Mouse (Mus musculus) brain, embryonic 18.5 days (tissue): ENCODE measurements at regions not wholly inside any gene's neighbourhood (a gene's known extent, or its start where the extent isn't known, plus 50 kb on each side); places are given as distances from the start of the nearest gene placed in this dataset.
"Not testable (repeated sequence)": the region's sequence is repeated elsewhere in the genome, so short reads cannot be mapped to it uniquely, and the experiment has no call there.

Source experiments
- DNase-seq: peaks from one replicate; pipeline ENCODE4 v3.0.0-alpha.2; 2012; ENCODE audit warnings: low read depth, low spot score

DNA sequence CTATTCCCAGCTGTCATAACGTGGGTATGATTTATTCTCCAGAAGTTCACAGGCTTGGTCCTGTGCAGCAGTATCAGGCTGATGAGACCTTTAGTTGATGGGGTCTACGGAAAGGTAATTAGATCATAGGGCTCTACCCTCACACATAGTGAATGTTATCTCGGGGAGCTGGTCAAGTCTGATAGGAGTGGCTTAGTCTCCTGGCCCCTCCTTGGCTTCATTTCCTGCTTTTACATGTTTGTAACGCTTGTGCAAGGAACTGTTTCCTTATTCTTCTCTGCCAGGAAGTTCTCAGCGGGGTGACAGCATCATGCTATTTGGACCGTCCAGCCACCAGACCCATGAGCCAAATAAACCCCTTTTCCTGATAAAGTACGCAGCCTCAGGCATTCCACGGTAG, 109.6 kb upstream of the Klf3 start:
- no peak for DNase-seq

DNA sequence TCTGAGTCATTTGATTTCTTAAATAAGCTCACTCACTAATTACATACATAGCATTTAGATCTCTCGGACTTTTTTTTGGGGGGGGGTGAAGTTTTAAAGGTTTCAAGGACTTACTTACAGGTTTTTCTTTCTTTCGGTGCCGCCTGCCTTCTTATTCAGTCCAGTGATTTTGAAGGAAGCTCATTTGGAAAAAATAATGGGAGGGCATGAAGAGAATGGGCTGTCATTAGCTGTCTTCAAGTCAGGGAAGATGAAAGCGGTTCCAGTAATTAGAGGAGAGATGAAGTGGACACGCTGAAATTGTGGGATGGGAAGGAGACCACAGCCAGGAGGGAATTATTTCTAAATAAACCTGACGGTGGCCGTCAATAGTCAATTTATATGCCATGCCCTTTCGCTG, 108.6 kb upstream of the Klf3 start:
- no peak for DNase-seq

DNA sequence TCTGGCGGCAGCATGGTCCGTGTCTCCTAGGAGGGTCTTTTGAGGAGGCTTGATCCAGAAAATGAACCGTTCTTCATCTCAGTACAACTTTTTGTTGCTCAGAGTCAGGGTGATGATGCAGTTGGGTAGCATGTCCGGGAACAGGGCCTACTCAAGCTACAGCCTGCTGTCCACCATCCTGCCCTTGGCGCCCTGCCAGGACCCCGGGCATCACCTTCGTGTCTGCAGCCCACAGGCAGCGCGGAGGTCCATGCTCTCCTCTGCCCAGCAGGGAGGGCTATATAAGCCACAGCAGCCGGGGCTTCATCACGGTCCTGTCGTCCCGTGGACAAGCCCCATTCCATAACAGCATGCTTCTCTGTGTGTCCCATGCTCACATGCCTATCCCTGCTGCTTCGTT, 107.1 kb upstream of the Klf3 start:
- no peak for DNase-seq

DNA sequence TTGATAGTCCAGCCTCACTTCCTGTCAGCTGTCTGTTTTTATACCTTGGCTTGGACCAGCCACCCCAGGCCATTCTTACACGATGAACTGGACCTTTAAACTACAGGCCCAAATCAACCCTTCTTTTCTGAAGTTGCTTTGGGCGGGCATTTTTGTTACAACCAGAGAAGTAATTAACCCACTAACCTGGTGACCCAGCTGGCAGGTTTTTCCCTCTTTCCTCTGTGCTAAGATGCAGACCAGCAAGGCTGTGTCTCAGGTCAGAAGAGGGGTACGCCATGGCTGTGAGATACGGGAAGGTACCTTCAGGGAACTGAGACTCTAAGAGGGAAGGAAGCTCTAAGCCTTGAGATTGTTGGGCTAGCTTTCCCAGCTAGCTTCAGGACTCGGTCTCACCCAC, 105.7 kb upstream of the Klf3 start:
- no peak for DNase-seq

DNA sequence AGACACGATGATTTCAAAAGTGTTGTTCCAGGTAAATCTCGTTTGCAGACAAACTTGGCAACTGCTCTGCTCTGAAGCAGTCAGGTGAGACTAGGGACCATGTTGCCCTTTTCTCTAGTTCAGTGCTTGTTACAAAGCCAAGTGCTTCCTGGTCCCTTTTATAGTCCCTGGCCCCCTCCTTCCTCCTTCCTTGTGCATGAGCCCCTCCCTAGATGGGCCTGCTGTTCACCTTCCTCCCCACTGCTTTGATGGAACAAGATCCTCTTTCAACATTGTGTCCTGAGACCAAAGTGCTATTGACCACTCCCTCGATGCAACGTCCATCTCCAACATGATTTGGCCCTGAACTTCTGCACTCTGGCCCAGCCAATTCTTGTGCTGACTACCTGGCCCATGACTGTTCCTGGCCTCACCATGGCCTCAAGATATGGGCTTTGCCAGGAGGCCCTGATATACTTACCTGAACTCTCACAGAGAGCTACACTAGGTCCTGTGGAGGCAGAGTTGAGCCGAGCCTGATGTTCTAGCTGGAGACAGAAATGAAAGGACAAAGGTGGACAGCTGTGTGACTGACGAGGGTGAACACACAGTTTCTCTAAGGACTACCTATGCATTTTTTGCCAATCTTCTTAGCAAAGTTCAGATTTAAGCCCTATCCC, 104.6 kb upstream of the Klf3 start:
- DNase-seq, result no peak

DNA sequence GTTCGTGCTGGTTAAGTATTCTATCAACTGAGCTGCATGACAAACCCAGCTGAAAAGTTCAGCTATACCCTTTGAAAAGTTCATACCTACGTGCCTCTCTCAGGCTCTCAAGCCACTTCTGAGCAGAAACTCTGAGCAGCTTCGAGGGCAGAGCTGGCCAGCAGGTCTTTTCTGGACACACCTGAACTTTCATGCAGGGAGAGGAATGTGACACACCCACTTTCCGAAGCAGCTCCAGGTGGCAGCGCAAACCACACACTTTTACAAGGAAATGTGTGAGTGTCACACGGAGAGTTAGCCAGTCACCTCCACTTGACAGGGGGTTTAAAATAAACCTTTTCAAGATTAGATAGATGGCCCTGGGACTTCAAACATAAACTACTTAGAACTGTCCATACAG, 103.2 kb upstream of the Klf3 start:
- no peak for DNase-seq

DNA sequence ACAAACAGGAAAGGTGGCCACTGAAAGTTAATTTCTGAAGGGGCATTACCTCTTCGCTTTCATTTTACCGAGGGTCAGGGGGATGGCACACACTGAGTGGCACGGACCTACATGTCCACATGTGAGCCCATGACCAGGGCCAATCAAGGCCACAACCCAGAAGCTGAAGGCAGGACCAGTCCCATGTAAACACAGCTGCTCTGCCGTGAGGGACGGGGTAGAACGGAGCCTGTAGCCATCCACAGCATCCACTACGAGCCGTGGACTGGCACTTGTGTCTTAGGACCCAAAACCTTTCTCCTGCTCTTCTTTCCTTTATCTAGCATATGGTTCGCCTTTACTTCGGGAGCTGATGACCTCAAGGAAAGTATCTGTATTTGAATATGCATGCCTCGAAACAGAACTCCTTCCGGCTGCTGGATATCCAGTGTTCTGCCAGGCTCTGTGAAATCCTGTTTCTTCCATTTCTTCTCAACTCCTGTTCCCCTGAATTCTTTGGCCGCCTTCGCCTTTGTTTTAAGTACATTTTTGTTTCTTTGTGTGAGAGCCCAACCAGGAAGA, 101.9 kb upstream of the Klf3 start:
- DNase-seq, result no peak

DNA sequence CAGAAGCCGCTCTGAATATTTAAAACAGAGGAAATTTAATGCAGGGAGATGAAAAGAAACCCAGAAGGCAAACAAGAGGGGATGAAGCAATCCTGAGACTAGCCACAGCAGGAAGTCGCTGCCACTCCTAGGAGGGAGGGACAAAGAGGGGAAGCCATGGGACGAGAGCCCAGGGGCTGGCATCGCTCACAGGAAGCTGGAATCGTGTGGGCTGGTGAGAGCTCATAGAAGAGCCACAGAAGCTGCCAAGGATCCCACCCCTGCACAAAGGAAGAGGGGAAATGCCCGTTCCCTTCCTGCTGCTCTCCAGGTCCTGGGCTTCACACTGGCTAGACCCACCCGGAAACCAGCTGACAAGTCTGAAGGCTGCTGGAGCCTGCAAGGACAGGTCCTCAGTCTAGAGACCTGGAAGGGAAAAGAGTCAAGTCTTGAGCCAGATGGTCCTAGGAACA, 101.4 kb upstream of the Klf3 start:
- DNase-seq, result peak; percentile 61

DNA sequence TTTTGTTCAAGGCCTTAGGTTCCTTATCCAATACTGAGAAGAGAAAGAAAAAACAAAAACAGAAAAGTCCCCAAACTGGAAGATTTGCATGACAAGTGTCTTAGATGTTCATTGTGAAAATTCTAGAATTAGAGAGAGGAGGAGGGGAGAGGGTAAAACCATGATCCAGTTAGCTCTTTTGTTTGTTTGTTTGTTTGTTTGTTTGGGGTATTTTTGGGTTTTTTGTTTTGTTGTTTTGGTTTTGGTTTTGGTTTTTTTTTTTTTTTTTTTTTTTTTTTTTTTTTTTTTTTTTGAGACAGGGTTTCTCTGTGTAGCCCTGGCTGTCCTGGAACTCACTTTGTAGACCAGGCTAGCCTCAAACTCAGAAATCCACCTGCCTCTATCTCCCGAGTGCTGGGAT, 100.8 kb upstream of the Klf3 start:
- DNase-seq, result not testable (repeated sequence)

DNA sequence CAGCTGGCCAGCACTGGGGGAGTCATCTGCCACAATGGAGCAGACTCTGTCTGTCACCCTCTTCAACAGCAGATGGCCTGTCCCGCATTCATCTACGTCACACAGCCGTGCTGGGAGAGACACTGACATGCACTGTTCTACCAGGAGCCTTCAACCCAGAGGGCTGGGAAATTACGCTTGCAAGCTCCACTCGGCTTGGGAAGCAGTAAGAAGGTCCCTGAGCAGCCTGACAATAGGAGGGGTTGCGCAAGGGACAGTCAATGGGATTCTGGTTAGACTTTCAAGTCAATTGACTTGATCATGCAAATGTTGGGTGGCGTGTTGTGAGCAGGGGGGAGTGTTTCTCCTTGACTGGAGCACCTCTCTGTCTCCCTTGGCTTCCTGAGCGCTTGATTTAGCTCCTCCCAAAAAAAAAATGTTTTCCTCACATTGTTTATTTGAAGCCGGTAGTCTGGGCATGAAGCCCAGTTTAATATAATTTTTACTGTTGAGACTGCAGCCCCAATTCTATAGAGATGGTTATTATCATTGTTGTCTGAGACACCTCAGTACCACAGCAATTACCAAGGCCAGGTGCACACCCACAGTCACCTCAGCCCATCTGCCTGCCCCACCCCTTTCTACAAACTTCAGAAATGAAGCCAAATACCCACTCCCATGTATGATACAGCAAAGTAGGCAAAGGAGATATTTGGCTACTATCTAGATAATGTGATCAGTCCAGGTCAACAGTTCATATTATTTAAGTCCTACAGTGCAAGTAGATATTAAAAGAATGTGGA, 99.9 kb upstream of the Klf3 start:
- no peak for DNase-seq

DNA sequence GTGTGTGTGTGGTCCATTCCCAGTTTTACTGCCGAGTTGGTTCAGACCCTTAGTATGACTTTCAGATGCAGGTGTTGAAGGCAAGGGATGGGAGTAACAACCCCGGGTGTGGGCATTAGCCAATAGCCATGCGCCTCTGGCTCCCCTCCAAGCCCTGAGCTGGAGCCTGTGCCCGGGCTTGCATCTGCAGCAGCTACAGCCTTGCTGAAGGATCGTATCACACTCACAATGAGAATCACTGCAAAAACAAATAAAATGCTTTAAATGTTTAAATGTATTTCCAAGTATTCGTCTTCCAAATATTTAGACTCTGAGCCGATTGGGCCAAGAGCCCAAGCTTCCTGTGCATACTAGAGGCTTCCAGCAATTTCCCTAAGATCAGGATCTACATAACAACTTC, 99.0 kb upstream of the Klf3 start:
- DNase-seq, result no peak

DNA sequence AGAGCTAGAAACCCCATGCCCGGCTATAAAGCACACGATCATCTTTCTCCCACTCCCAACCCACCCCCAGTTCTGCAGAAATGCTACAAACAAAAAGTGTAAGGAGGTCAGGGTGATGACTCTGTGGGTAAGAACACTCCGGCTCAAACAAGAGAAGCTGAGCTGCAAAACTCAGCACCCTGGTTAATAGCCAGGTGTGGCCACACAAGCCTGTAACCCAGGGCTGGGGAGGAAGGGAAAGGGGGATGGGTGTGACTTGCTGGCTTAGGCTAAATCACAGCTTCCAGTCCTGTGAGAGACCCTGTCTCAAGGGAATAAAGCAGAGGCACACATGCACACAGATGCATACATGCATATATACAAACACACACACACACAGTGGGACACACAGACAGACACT, 96.6 kb upstream of the Klf3 start:
- no peak for DNase-seq

DNA sequence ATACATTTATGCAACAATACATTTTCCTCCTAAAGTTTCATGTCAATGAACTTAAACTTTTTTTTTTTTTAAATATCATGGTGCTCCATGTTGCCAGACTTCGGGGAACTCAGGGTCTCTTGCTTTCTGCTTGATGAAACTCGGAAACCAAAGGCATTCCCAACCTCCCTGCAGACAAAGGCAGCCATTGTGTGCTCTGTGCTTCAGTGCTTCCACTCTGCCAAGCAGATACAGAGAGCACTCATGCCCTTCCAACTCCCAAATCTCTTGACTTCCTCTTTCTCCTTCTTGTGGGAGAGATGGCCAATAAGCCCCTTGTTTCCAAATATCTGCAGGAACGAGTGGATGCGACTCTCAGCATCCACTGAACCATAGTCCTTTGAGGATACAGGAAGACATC, 94.0 kb upstream of the Klf3 start:
- DNase-seq, result no peak

DNA sequence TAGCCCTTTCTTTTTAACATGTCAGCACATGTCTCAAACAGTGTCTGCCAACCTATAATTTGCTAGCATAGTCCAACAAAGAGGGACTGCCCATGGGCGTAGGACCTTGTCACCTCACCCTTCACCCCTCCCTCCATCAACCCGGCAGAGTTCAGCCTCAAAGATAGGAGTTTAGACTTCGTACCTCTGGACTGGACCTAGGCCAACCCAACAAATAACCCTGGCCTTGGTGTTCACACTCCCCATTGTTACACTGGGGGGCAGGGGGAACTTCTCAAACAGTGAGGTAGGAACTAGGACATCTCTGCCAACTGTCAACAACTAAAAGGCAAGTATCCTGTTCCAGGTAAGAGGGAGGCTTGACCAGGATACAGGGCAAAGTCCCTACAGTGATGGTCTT, 93.0 kb upstream of the Klf3 start:
- DNase-seq, result no peak

DNA sequence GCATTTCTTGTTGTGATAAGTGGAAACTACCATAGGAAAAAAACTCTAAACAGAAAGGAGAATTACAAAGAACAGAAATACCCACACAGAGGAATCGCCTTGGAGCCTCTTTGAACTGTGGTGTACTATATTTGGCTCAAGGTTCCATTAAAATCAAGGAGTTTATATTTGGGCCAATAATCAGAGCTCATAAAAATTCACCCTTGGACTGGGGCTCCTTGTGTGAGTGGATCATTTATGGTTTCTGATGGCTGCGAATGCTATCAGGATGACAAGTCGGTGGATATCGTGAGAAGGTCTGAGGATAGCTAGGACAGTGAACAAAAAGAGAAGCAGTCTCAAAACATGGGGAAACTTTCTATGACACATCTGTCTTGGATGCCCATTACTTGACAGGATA, 92.2 kb upstream of the Klf3 start:
- no peak for DNase-seq

DNA sequence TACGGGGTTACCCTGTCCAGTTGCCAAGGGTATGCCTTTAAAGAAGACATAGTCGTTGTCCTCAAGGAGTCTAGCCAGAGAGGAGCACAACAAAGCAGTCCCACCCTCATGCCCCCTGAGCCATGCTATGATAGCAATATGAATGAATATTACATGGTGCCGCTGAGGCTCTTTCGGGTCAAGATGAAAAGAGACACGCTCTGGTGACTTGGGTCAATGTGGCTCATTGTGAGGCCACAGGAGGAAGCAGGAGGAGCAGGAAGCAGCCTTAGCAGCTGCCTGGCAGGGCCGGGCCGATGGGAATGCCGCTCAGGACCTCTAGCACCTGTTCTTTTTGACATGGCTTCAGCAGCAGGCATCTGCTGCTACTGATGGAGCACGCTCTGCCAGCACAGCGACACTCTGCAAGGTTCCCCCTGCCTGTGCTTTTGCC, 89.0 kb upstream of the Klf3 start:
- DNase-seq, result no peak

DNA sequence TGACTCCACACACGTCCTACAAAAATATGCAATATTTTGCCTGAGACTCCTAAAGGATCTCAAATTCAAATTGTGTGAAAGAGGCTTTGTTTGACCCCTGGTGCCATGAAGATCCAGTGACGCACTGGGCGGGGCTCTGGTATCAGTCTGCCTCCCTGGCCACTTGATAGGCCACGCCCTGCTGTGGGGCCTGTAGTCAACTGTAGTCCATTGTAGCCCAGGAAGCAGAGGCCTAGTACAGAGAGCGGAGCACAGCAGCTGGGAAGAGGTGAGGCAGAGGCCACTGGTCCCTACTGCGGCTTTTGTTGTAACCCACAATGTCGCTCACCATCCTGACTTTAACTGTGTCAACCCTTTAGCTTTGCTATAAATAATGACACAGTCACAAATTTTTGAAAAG, 88.5 kb upstream of the Klf3 start:
- no peak for DNase-seq

DNA sequence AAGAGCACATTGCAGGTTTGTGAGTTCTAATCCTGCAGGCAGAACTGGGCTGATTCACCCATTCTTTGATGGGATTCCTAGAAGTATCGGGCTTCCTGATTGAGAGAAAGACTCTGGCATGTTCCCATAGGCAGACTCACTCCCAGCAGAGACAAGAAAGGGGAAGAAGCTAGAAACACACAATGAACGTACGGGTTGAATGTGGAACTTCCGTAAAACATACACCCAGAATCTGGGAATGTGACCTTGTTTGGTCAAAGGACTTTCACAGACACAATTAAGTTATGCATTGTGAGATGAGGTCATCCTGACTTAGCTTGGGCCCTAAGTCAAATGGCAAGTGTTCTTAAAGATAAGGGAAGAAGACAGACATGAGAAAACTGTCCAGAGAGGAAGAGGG, 86.6 kb upstream of the Klf3 start:
- no peak for DNase-seq

DNA sequence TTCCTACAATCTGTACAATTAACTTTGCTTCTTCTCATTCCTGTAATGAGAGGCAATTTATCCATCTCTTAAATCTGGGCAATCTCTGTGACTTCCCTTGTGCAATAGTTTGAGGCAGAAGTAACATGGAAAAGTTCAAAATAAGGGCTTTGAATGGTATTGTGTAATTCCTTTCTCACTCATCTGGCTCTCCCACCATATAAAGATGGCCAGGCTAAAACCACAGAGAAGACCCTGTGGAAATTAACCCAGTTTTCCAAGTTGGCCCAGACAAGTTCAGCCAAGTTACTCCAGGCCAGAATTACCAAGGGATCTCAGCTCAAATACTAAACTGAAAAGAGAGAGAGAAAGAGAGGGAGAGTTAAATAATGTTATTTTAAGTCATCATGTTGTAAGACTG, 81.0 kb upstream of the Klf3 start:
- DNase-seq, result no peak

DNA sequence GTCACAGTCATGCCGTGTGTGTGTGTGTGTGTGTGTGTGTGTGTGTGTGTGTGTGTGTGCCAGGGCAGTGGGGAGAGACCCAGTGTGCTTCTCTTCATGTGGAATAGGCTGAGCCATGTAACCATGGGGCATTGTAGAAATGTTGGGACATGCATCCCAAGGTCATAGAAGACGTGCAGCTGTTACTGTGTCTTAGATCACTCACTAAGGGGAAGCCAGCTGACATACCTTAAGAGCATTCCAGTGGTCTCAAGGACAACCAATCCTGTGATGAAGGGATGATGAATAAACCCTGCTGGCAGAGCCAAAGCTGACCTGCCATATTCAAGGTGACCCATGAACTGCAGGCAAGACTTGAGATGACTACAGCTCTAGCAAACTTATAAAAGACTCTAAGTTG, 75.3 kb upstream of the Klf3 start:
- no peak for DNase-seq

DNA sequence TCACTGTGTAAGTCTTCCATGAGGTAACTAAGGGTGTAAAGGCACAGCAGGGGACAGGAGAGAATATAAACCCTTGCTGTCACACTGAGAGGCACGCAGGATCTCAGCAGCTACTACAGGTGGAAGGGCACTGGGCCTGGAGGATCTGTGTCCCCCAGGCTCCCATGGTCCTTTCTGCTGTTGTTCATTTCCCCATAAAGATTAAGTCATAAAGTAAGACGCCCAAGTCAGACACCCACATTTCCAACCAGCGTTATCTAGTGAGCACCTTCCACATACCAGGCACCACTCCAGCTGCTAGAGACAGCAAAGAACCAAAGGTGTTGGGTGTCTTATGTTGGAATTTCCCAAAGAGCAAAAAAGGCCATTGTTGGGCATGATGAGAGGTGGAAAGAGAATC, 70.8 kb upstream of the Klf3 start:
- DNase-seq, result no peak

DNA sequence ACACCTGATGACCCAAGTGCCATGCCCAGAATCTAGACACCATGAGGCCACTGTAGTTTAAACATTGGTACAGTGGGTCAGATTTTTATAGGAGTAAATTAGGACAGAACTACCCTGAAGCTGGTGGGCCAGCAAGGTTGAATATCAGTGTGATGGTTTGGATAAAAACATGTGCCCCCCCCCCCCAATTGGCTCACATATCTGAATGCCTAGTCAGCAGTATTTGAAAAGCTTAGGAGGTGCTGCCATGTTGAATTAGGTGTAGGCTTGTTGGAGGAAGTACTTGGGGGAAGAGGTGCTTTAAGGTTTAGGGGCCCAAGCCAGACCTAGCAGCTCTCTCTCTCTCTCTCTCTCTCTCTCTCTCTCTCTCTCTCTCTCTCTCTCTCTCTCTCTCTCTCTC, 66.2 kb upstream of the Klf3 start:
- DNase-seq, result no peak

DNA sequence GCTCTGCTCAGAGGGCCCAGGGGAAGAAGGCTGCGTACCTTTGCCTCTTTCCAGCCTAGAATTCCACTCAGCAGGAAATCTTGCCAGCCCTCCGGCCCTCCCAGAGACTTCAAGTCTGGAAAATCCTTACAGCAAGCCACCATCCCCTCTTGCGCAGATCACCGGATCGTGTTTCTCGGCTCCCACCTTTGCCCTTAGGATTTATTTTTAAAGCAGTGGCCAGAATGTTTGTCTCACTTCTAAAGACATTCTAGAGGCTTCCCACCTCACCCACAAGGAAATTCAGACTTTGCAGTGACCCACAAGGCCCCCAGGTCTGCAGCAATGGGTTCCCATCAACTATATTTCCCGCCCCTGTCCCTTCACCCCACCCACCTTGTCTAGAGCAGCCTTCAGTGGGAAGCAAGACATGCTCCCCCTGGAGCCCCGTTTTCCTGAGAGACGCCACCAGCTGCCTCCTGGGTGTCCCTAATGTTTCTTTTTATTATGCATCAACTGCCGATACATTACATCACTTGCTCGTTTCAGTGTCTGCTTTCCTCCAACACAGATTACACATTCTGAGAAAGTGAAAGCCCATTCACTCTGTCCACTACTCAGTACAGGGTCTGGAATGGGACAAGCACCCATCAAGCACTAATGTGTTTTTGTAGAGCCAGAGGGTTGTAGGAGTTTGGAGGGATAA, 65.0 kb upstream of the Klf3 start:
- DNase-seq, result no peak
